16 mouse cellular contexts compared by ENCODE assay signal in genomic region chr17:32247616-32248015, GRCm38 (mm10). TPM values are rescaled to one million over a fixed set of nuclear protein-coding genes. Genes with fewer than 3 reads are reported as not detected.
"Had no signal": no experiment of that assay in that cellular context is flagged by ENCODE, and none has a peak within 500 bp of the region (broad histone marks: within the 10 kb centered on the region; RNA-seq: fewer than 3 reads in every experiment).

No protein-coding gene starts in this region.

- H3K27ac ChIP-seq: limb, embryonic 15.5 days; liver, embryonic 12.5 days; liver, embryonic 14.5 days; lung, embryonic 15.5 days; midbrain, embryonic 12.5 days; midbrain, embryonic 15.5 days; neural tube, embryonic 12.5 days; stomach, embryonic 15.5 days; stomach, postnatal 0 days had no signal

- ATAC-seq: liver, embryonic 12.5 days; midbrain, embryonic 15.5 days had no signal

- H3K4me1 ChIP-seq: midbrain, embryonic 15.5 days; neural tube, embryonic 12.5 days had no signal

- H3K9me3 ChIP-seq: limb, embryonic 15.5 days; liver, embryonic 12.5 days; lung, embryonic 15.5 days; megakaryocyte, embryonic 14.5 days; midbrain, embryonic 12.5 days; midbrain, embryonic 15.5 days; neural tube, embryonic 12.5 days; stomach, embryonic 15.5 days had no signal

- H3K4me2 ChIP-seq: limb, embryonic 15.5 days; liver, embryonic 12.5 days; lung, embryonic 15.5 days; midbrain, embryonic 12.5 days; midbrain, embryonic 15.5 days; neural tube, embryonic 12.5 days; stomach, embryonic 15.5 days had no signal

- H3K36me3 ChIP-seq: stomach, embryonic 15.5 days had no signal

- DNase-seq: right cerebral cortex, postnatal 14 days; thymus, adult 2 months; thymus, postnatal 25 days; thymus, postnatal 4 days had no signal

- H3K27me3 ChIP-seq: limb, embryonic 15.5 days; liver, embryonic 12.5 days; lung, embryonic 15.5 days; megakaryocyte, embryonic 14.5 days; midbrain, embryonic 12.5 days; midbrain, embryonic 15.5 days; neural tube, embryonic 12.5 days; stomach, embryonic 15.5 days had no signal

- H3K4me3 ChIP-seq: limb, embryonic 15.5 days; liver, embryonic 12.5 days; lung, embryonic 15.5 days; megakaryocyte, embryonic 14.5 days; midbrain, embryonic 12.5 days; midbrain, embryonic 15.5 days; neural tube, embryonic 12.5 days; stomach, embryonic 15.5 days had no signal

- H3K9ac ChIP-seq: limb, embryonic 15.5 days; liver, embryonic 12.5 days; liver, embryonic 14.5 days; lung, embryonic 15.5 days; midbrain, embryonic 12.5 days; midbrain, embryonic 15.5 days; neural tube, embryonic 12.5 days; stomach, embryonic 15.5 days had no signal

RNA-seq across cellular contexts. Expression of gene Ephx3, which starts 58.3 kb away (rescaled TPM):
- total RNA-seq: monocyte, adult 5-6 weeks had no signal
- polyA plus RNA-seq: liver, embryonic 16.5 days had no signal
